Mouse (Mus musculus) bone marrow macrophage, adult 2 months (primary cell): ENCODE data around the gene Try4. TPM values are rescaled to one million over a fixed set of nuclear protein-coding genes. Genes with fewer than 3 reads are reported as not detected.
"Not testable (repeated sequence)": the region's sequence is repeated elsewhere in the genome, so short reads cannot be mapped to it uniquely, and the experiment has no call there.

ENCODE experiments used
- H3K27ac ChIP-seq: 2 replicates; pipeline ENCODE4 v1.5.1; 2012; ENCODE audit warnings: low read depth, low read length; ENCODE audit not compliant: insufficient read depth
- H3K4me1 ChIP-seq: 2 replicates; pipeline ENCODE4 v1.6.1; 2012; ENCODE audit warnings: low read length; ENCODE audit not compliant: control insufficient read depth, insufficient read depth
- H3K4me3 ChIP-seq: 2 replicates; pipeline ENCODE4 v1.5.1; 2012; ENCODE audit warnings: mild to moderate bottlenecking, low read length, moderate library complexity; ENCODE audit not compliant: insufficient read depth
- CTCF ChIP-seq: IDR thresholded peaks from 2 replicates; pipeline ENCODE4 v1.5.1; 2012; ENCODE audit warnings: low read depth, mild to moderate bottlenecking, low read length, moderate library complexity
- POLR2A ChIP-seq: IDR thresholded peaks from 2 replicates; pipeline ENCODE4 v1.6.1; 2012; ENCODE audit warnings: mild to moderate bottlenecking, low read depth, low read length, borderline replicate concordance
- polyA plus RNA-seq: library from polyadenylated mRNA; stranded (reverse); fragments of >200 nt; gene quantifications from 2 replicates; pipeline ENCODE4 v1.2.4, GENCODE M21; 2012; ENCODE audit not compliant: missing spikeins, insufficient read depth, insufficient read length

The Try4 gene
- polyA plus RNA-seq, result not detected in 2 replicates

- Histone ChIP-seq H3K27ac (no peak within 1 kb of the TSS), H3K4me1 (no peaks in the 10 kb centered on the region), H3K4me3 (no peak within 1 kb of the TSS)
- TF ChIP-seq POLR2A (no peak), CTCF (no peak)
Observed at GRCm38 (mm10) chr6:41301969-41302368, at the start of gene Try4. Gene Try4, plus strand, starts transcription at chr6:41302269.

GRCm38 (mm10) chr6:41253314-41253713, 48.8 kb upstream of the Try4 start:
- H3K27ac ChIP-seq, H3K4me1 ChIP-seq, H3K4me3 ChIP-seq: not testable (repeated sequence)

DNA sequence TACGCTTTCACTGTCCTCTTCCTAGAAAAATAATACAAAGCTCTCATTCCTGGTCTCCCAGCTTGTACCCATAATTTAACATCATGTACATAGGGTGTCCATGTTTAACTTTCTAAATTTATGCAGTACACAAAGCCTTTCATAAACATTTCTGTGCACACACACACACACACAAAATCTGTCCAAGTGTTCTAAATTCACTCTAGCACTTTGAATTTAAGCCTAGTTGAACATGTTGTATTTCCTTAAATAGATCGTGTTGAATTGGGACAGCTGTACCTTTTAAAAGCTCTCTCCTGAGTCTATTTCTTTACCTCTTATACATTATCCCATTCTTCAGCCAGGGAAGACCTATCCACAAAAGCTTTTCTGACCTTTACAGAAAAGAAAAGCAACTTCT, 45.6 kb upstream of the Try4 start:
- Histone ChIP-seq H3K4me1 (no peaks in the 10 kb centered on the region), H3K4me3 (no peak overlapping the region), H3K27ac (no peak overlapping the region)
- no peak for TF ChIP-seq POLR2A
- TF ChIP-seq CTCF, result no peak

DNA sequence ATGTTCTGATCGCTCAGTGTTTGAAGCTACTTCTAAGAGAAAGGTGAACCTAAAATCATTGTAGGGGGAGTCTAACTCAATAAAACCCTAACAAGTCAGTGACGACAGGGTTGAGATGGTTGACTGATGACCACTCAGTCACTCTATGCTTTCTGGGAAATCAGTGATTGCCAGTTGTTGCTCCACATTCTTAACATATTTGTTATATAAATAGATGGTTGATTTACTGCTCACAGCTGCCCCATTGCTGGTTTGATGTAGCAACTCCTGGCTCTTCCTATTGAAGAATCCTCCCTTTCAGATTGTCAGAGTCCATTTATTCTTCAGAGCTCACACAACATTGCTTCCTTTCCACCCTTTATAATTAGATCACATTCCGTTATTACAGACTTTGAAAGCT, 44.6 kb upstream of the Try4 start:
- H3K4me1 ChIP-seq, result no peaks in the 10 kb centered on the region
- TF ChIP-seq POLR2A (no peak), CTCF (no peak)
- no peak overlapping the region for H3K27ac ChIP-seq
- H3K4me3 ChIP-seq, result no peak overlapping the region

- H3K27ac ChIP-seq, result no peak overlapping the region
- TF ChIP-seq CTCF (no peak), POLR2A (no peak)
- no peak overlapping the region for H3K4me3 ChIP-seq
Observed at GRCm38 (mm10) chr6:41262796-41263195, 39.3 kb upstream of the Try4 start.

GRCm38 (mm10) chr6:41266140-41266539, 35.9 kb upstream of the Try4 start:
- Histone ChIP-seq H3K4me3 (no peak overlapping the region), H3K4me1 (no peaks in the 10 kb centered on the region), H3K27ac (no peak overlapping the region)
- TF ChIP-seq CTCF, result no peak
- TF ChIP-seq POLR2A, result no peak

More at GRCm38 (mm10) chr6:41262796-41263195, 39.3 kb upstream of the Try4 start:
- no peaks in the 10 kb centered on the region for H3K4me1 ChIP-seq

DNA sequence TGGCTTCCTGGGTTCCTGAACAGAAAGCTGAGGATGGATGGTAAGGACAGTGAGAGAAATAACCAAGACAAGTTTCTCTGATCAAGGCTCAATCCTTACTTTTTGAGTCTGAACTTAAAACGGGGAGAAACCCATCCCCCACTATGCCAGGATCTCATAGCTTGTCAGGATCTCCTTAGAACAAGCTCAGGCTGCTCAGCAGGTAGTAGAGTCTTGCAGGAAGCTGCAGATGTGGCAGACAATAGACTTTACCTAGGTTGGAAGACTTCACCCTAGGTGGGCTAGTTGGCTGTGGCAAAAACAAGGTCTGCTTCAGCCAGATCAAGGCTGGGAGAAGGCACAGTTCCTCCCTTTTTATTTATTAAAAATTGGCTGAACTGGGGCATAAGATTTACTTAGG, 3.8 kb upstream of the Try4 start:
- Histone ChIP-seq H3K27ac (no peak overlapping the region), H3K4me1 (no peaks in the 10 kb centered on the region), H3K4me3 (no peak overlapping the region)
- no peak for TF ChIP-seq CTCF
- TF ChIP-seq POLR2A, result no peak

DNA sequence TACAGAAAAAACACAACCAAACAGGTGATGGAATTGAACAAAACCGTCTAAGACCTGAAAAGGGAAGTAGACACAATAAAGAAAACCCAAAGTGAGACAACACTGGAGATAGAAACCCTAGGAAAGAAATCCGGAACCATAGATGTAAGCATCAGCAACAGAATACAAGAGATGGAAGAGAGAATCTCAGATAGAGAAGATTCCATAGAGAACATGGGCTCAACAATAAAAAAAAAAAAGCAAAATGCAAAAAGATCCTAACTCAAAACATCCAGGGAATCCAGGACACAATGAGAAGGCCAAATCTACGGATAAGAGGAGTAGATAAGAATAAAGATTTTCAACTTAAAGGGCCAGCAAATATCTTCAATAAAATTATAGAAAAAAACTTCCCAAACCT, 14.7 kb downstream of the Try4 start, which contains the start of gene Try5:
Gene Try5, minus strand, starts transcription at position 101 of the 400 bp plus-strand sequence.
- not testable (repeated sequence) for H3K4me1 ChIP-seq, H3K27ac ChIP-seq, H3K4me3 ChIP-seq

DNA sequence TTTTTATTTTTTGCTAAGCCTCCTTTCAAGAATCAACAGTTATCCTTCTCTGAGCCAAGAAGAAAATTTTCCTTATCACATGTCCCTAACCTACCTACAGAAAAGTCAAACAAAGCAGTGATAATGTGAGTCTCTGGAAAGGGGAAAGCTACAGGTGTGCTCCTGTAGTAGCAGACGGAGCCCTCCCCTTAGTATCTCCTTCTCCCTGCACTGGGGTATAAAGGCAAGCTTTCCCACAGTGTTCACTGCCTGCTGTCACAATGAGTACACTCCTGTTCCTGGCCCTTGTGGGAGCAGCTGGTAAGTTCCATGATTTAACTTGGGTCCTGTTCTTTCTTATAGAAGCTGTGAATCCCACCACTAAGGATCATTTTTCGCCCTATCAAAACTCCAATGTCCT, 51.9 kb downstream of the Try4 start, which contains the start of gene Try10:
Gene Try10, plus strand, starts transcription at position 174 of the 400 bp plus-strand sequence.
- TF ChIP-seq POLR2A (no peak), CTCF (no peak)
- Histone ChIP-seq H3K27ac (no peak within 1 kb of the TSS), H3K4me1 (no peaks in the 10 kb centered on the region), H3K4me3 (no peak within 1 kb of the TSS)

Other genes starting within 250 kb of the Try4 start
- not detected in 2 replicates for gene Try5, start 14.6 kb downstream of the Try4 start, polyA plus RNA-seq
- not detected in 2 replicates for gene Try10, start 51.8 kb downstream of the Try4 start, polyA plus RNA-seq
- not detected in 2 replicates for gene Prss3, start 75.4 kb downstream of the Try4 start, polyA plus RNA-seq
- not detected in 2 replicates for gene Gm5771, start 90.1 kb downstream of the Try4 start, polyA plus RNA-seq
- gene Gm10334, start 143.9 kb downstream of the Try4 start, polyA plus RNA-seq, result not detected in 2 replicates
- gene Prss1, start 156.7 kb downstream of the Try4 start, polyA plus RNA-seq, result not detected in 2 replicates
- gene Prss2, start 219.5 kb downstream of the Try4 start, polyA plus RNA-seq, result not detected in 2 replicates